Mouse (Mus musculus) G1E (cell line): Measurements from ENCODE around the gene Mpg. TPM values are rescaled to one million over a fixed set of nuclear protein-coding genes. Genes with fewer than 3 reads are reported as not detected.

Experiments used
- ATAC-seq: 2 replicates; pipeline ENCODE4 v1.8.0; 2016; ENCODE audit warnings: mild to moderate bottlenecking; ENCODE audit not compliant: insufficient number of reproducible peaks, poor library complexity, low FRiP score, severe bottlenecking; ENCODE audit errors: extremely low read depth
- DNase-seq: peaks from one replicate; pipeline ENCODE4 v3.0.0; 2012; ENCODE audit warnings: low spot score
- H3K27me3 ChIP-seq: 2 replicates; pipeline ENCODE4 v1.6.1; 2012; ENCODE audit warnings: mild to moderate bottlenecking, low read length, inconsistent platforms; ENCODE audit not compliant: insufficient read depth
- H3K36me3 ChIP-seq: replicated peaks from 2 replicates; pipeline ENCODE3; 2012; ENCODE audit warnings: mild to moderate bottlenecking, inconsistent platforms
- H3K4me1 ChIP-seq: 2 replicates; pipeline ENCODE4 v1.6.1; 2012; ENCODE audit warnings: low read depth, low read length, inconsistent platforms, mixed read lengths; ENCODE audit not compliant: insufficient read depth
- H3K4me3 ChIP-seq: 2 replicates; pipeline ENCODE4 v1.5.1; 2012; ENCODE audit warnings: low read depth, mild to moderate bottlenecking, inconsistent platforms, low read length, moderate library complexity, mixed read lengths
- H3K9me3 ChIP-seq: replicated peaks from 2 replicates; pipeline ENCODE4 v1.6.1; 2012; ENCODE audit warnings: inconsistent platforms
- CTCF ChIP-seq: IDR thresholded peaks from 2 replicates; pipeline ENCODE4 v1.5.1; 2012; ENCODE audit warnings: low read depth, low read length, inconsistent platforms, mixed read lengths
- GATA1 ChIP-seq: IDR thresholded peaks from 2 replicates; pipeline ENCODE4 v1.6.1; 2012; ENCODE audit warnings: borderline replicate concordance, low read length, inconsistent platforms, mixed read lengths
- GATA2 ChIP-seq: IDR thresholded peaks from 2 replicates; pipeline ENCODE4 v1.6.1; 2012; ENCODE audit warnings: low read depth, low read length, inconsistent platforms, borderline replicate concordance
- POLR2AphosphoS5 ChIP-seq: IDR thresholded peaks from 2 replicates; pipeline ENCODE4 v1.6.1; 2012; ENCODE audit warnings: low read depth, low read length, inconsistent platforms; ENCODE audit not compliant: insufficient replicate concordance
- TAL1 ChIP-seq: conservative IDR thresholded peaks from 2 replicates; pipeline ENCODE4 v1.6.1; 2012; ENCODE audit warnings: low read depth, low read length, inconsistent platforms, mixed read lengths
- polyA plus RNA-seq: library from polyadenylated mRNA; stranded (reverse); fragments of >175 nt; gene quantifications from 2 replicates; pipeline ENCODE4 v1.2.3, GENCODE M21; 2012
- total RNA-seq, 2 experiments: library from RNA; stranded (forward) in 1 of 2; stranded (reverse) in 1 of 2; fragments of 200-1000 nt in 1 of 2; fragments of >200 nt in 1 of 2; fragmentation: Nextera tagmentation in 1 of 2; gene quantifications; 2 replicates each; pipeline ENCODE4 v1.2.3; 2014 to 2017

Gene Mpg
- total and polyA plus RNA-seq, 3 experiments, result 14.2 to 22.0 (median 17.0) TPM

- peaks cover 12% of the 10 kb centered on the region for H3K36me3 ChIP-seq
- no peaks in the 10 kb centered on the region for H3K27me3 ChIP-seq
- TF ChIP-seq GATA1 (no peak), TAL1 (peak; percentile 91)
- H3K9me3 ChIP-seq, result no peaks in the 10 kb centered on the region
- ATAC-seq (peak; percentile 76), DNase-seq (peak; percentile 75)
- H3K4me1 ChIP-seq, result peaks cover 62% of the 10 kb centered on the region
- H3K4me3 ChIP-seq, result peak overlapping the region; percentile 44; the same call in 1 of the 2 replicates
Measured at GRCm38 (mm10) chr11:32268952-32269351, 42.6 kb downstream of the Mpg start.

DNA sequence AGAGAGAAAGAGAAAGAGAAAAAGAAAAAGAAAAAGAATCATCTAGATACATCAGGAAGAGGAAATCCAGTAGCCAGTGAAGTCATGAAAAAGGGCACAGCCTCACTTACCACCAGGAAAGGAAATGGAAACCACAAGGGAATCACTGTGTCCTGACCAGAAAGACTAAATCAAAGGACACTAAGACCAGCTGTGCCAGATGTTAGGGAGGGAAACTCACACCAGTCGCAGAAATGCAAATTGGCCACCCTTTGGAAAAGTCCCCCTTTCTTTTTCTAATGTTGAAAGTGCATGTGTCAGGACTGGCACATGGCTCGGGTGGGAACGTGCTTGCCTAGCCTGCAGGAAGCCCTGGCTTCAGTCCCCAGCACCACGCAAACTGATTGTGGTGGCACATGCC lies 44.9 kb downstream of the Mpg start:
- TF ChIP-seq POLR2AphosphoS5 (no peak), CTCF (no peak), GATA2 (no peak), TAL1 (no peak), GATA1 (no peak)
- DNase-seq (no peak), ATAC-seq (no peak)
- H3K36me3 ChIP-seq, result peaks cover 2% of the 10 kb centered on the region
- no peak overlapping the region for H3K4me3 ChIP-seq
- H3K4me1 ChIP-seq, result peaks cover 57% of the 10 kb centered on the region
- H3K9me3 ChIP-seq, result no peaks in the 10 kb centered on the region
- H3K27me3 ChIP-seq, result no peaks in the 10 kb centered on the region

- no peaks in the 10 kb centered on the region for H3K36me3 ChIP-seq
- peaks cover 65% of the 10 kb centered on the region for H3K4me1 ChIP-seq
- H3K4me3 ChIP-seq, result no peak within 1 kb of the TSS
- no peak for DNase-seq
- no peak for TF ChIP-seq GATA2
- TF ChIP-seq POLR2AphosphoS5, result no peak
- TF ChIP-seq CTCF, result no peak
- TF ChIP-seq GATA1, result no peak
- no peak for ATAC-seq
- no peaks in the 10 kb centered on the region for H3K27me3 ChIP-seq
- no peaks in the 10 kb centered on the region for H3K9me3 ChIP-seq
Measured at GRCm38 (mm10) chr11:32276347-32276746, 50.0 kb downstream of the Mpg start, which contains the start of gene Hba-x. Hba-x (plus strand) TSS chr11:32276400.

- Histone ChIP-seq H3K4me3 (no peak overlapping the region), H3K36me3 (no peaks in the 10 kb centered on the region), H3K27me3 (no peaks in the 10 kb centered on the region), H3K4me1 (peaks cover 72% of the 10 kb centered on the region), H3K9me3 (no peaks in the 10 kb centered on the region)
- TF ChIP-seq POLR2AphosphoS5 (no peak), GATA1 (no peak), CTCF (no peak), GATA2 (no peak), TAL1 (no peak)
- ATAC-seq (no peak), DNase-seq (no peak)
Measured at GRCm38 (mm10) chr11:32277736-32278457, 51.6 kb downstream of the Mpg start.

DNA sequence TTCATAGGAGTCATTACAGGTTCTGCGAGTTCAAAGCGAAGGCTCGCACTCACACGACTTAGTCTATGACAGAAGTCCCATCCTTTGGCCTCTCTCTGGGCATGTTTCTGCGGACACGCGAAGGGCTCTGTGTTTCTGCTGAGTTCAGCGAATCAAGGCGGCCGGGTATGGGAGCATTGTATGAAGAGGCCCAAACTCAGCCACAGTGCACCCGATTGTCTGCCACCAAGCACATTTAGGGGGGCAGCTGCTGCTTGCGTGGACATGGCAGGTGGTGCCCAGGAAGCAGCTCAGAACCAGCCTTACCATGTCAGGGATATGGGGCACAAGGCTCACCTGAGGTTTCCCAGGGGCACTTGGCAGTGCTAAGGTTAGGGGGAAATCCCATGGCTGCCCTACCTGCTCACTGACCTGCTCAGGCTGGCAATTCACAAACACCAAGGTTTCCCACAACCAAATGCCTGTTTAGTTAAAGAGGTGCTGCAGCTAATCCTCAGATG lies 52.2 kb downstream of the Mpg start:
- peaks cover 72% of the 10 kb centered on the region for H3K4me1 ChIP-seq
- DNase-seq, result no peak
- H3K27me3 ChIP-seq, result no peaks in the 10 kb centered on the region
- TF ChIP-seq CTCF, result no peak
- no peak for TF ChIP-seq GATA2
- no peak for TF ChIP-seq GATA1
- no peak for TF ChIP-seq TAL1
- no peak for TF ChIP-seq POLR2AphosphoS5
- no peak overlapping the region for H3K4me3 ChIP-seq
- H3K36me3 ChIP-seq, result no peaks in the 10 kb centered on the region
- no peaks in the 10 kb centered on the region for H3K9me3 ChIP-seq
- ATAC-seq, result no peak

- no peak for DNase-seq
- H3K27me3 ChIP-seq, result no peaks in the 10 kb centered on the region
- H3K4me1 ChIP-seq, result peaks cover 71% of the 10 kb centered on the region
- no peaks in the 10 kb centered on the region for H3K9me3 ChIP-seq
- H3K4me3 ChIP-seq, result no peak overlapping the region; the same call in 1 of the 2 replicates
- TF ChIP-seq TAL1 (no peak), POLR2AphosphoS5 (no peak), CTCF (no peak), GATA1 (no peak), GATA2 (no peak)
- H3K36me3 ChIP-seq, result no peaks in the 10 kb centered on the region
- no peak for ATAC-seq
Measured at GRCm38 (mm10) chr11:32280646-32281045, 54.3 kb downstream of the Mpg start.
